Mouse (Mus musculus) forebrain, embryonic 11.5 days (tissue): Measurements from ENCODE around the gene Acad8. TPM values are rescaled to one million over a fixed set of nuclear protein-coding genes. Genes with fewer than 3 reads are reported as not detected.

ENCODE experiments used
- polyA plus RNA-seq: library from polyadenylated mRNA; unstranded; fragments of >200 nt; fragmentation: Nextera tagmentation; extraction: Ambion mirVana; gene quantifications from 2 replicates; pipeline ENCODE4 v1.2.1, GENCODE M21; 2014

The Acad8 gene
- polyA plus RNA-seq, 1 experiment from 2014 or later = 38.2 TPM

Other genes with a start within 250 kb of the Acad8 start
- gene Glb1l2, start 193.1 kb downstream of the Acad8 start, polyA plus RNA-seq = 5.3 and 5.8 TPM in 2 replicates
- gene Glb1l3, start 138.7 kb downstream of the Acad8 start, polyA plus RNA-seq = not detected in 2 replicates
- not detected in 2 replicates for gene Gm1110, start 76.5 kb downstream of the Acad8 start, polyA plus RNA-seq
- 155 and 161 TPM in 2 replicates for gene Thyn1, start 144 bp upstream of the Acad8 start, polyA plus RNA-seq
- gene Vps26b, start 30.5 kb upstream of the Acad8 start, polyA plus RNA-seq = 56.9 and 59.8 TPM in 2 replicates
- 44.7 and 48.7 TPM in 2 replicates for gene Ncapd3, start 30.6 kb upstream of the Acad8 start, polyA plus RNA-seq
- 168 and 176 TPM in 2 replicates for gene Jam3, start 155.9 kb upstream of the Acad8 start, polyA plus RNA-seq